Mouse (Mus musculus) monocyte, adult 59 days (primary cell): ENCODE measurements around the gene E430018J23Rik. TPM values are rescaled to one million over a fixed set of nuclear protein-coding genes. Genes with fewer than 3 reads are reported as not detected.

Experiments used
- total RNA-seq, 2 experiments: library from RNA; stranded (reverse); gene quantifications; one replicate each; pipeline ENCODE4 v1.2.4; 2023

Gene E430018J23Rik
- 1 to 10 TPM; 1.7 to 2.9 TPM for total RNA-seq

DNA sequence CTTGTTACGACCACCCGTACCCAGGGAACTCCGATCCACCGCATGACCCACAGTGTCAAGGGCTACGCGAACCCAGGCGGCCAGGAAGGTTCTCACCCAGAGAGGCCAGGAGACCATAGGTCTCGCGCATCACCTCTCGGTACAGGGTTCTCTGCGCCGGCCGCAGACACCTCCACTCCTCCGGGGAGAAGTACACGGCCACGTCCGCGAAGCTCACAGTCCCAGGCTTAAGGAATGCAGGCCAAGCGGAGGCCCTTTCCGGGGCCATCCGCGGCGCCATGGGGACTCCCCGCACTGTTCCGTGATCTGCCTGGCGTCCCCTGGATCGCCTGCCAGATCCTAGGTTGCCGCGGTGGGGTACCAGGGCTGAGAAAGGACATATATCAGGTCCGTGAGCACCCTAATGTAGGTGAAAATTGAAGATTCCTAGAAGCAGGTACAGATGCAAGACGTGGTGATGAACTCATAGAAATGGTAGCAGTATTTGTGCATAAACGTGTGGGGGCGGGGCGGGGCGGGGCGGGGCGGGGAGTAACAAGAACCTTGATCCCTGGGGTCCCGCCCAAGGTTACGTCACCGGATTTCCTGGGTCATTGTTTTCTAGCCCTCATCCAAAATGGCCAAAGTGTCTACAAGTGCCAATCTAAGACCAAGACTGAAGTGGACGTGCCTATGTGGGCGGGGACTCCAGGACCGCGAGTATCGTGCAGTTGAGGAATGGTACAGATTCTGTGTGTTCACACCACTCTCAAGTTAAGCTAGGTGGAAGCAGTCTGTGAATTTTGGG is at the start of gene E430018J23Rik:
E430018J23Rik (minus strand) TSS at position 473 of the 787 bp plus-strand sequence.

DNA sequence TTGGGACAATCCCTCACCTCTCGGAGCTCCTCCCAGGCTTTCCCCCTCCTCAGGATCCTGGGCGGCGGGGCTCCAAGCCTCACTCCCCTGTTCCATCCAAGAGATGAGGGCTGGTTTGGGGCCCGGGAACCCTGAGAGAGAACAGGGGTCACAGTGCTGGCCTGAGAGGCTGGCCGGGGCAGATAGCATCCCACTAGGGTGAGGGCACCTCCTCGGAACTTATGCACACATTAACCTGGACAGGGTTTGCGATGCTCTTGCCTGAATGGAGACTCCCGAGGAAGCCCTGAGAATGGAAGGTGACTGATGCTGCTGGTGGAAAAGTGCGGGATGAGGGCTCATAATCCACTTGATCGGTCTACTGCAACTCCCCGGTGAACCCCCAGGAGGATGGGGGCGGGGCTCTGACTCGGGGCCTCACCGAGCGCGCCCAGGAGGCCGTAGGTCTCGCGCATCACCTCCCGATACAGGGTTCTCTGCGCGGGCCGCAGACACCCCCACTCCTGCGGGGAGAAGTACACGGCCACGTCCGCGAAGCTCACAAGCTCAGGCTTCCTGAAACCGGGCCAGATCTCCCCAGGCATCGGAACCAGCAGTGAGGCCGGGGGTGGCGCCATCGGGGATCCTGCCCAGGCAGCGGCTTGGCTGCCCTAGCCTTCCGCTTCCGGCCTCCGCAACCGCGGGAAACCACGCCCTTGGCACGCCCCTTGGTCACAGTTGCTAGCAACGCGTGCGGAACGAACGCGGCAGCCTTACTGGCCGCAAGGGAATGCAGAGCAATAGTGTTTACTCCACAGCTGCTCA is 28.2 kb upstream of the E430018J23Rik start, which contains the start of gene Zfp688:
Zfp688 (minus strand) TSS at position 681 of the 804 bp plus-strand sequence.

DNA sequence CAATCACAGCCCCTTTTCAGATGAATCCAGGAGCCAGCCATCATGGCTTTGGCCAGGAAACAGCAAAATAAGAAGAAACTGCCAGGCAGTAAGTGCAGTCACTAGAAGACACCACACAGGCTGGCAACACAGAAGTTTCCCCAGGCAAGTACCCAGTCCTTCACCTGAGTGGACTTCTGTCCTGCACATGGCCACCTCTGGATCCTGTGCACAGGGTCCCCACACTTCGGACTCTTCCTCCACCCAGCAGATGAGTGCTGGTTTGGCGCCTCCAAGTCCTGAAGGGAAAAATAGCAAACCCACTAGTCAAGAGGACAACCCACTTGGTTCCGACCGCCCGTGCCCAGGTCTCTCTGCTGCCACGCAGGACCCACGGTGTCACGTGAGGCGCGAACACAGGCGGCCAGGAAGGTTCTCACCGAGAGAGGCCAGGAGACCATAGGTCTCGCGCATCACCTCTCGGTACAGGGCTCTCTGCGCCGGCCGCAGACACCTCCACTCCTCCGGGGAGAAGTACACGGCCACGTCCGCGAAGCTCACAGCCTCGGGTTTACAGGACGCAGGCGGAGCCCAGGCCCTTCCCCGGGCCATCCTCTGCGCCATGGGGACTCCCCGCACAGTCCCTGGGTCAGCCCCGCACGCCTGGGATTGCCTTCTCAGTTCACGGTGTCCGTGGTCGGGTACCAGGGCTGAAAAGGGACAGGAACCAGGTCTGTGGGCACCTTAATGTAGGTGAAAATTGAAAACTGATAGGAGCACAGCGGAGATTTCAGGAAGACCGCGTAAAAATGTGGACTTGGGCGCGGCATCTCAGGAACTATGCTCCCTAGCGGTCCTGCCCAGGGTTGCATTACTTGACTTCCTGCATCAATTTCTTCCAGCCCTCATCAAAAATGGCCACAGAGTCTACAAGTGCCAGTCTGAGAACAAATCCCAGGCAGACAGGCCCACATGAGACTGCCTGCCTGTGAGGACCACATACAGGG is 12.9 kb upstream of the E430018J23Rik start, which contains the start of gene Zfp764:
Zfp764 (minus strand) TSS at position 821 of the 986 bp plus-strand sequence.

DNA sequence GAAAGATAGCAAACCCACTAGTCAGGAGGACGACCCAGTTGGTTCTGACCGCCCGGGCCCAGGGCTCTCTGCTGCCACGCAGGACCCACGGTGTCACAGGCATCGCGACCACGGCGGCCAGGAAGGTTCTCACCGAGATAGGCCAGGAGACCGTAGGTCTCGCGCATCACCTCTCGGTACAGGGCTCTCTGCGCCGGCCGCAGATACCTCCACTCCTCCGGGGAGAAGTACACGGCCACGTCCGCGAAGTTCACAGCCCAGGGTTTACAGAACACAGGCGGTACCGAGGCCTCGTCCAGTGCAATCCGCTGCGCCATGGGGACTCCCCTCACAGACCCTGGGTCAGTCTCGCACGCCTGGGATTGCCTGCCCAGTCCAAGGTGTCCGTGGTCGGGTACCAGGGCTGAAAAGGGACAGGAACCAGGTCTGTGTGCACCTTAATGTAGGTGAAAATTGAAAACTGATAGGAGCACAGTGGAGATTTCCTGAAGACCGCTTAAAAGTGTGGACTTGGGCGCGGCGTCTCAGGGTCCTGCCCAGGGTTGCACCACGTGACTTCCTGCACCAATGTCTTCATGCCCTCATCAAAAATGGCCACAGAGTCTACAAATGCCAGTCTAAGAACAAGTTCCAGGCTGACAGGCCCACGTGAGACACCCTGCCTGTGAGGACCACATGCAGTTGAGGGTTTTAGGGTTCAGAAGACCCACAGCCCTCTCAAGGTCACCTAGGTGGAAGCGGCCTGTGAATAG is 6.6 kb downstream of the E430018J23Rik start, which contains the start of gene 9130019O22Rik:
9130019O22Rik (minus strand) TSS at position 526 of the 752 bp plus-strand sequence.

DNA sequence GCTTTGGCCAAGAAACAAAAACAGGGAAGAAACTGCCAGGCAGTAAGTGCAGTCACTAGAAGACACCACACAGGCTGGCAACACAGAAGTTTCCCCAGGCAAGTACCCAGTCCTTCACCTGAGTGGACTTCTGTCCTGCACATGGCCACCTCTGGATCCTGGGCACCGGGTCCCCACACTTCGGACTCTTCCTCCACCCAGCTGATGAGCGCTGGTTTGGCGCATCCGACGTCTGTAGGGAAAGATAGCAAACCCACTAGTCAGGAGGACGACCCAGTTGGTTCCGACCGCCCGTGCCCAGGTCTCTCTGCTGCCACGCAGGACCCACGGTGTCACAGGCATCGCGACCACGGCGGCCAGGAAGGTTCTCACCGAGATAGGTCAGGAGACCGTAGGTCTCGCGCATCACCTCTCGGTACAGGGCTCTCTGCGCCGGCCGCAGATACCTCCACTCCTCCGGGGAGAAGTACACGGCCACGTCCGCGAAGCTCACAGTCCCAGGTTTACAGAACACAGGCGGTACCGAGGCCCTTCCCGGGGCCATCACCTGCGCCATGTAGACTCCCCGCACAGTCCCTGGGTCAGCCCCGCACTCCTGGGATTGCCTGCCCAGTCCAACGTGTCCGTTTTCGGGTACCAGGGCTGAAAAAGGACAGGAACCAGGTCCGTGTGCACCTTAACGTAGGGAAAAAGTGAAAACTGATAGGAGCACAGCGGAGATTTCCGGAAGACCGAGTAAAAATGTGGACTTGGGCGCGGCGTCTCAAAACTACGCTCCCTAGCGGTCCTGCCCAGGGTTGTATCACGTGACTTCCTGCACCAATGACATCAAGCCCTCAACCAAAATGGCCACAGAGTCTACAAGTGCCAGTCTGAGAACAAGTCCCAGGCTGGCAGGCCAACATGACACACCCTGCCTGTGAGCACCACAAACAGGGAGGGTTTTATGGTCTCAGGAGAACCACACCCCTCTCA is 17.9 kb downstream of the E430018J23Rik start, which contains the start of gene Zfp747:
Zfp747 (minus strand) TSS at position 780 of the 975 bp plus-strand sequence.

DNA sequence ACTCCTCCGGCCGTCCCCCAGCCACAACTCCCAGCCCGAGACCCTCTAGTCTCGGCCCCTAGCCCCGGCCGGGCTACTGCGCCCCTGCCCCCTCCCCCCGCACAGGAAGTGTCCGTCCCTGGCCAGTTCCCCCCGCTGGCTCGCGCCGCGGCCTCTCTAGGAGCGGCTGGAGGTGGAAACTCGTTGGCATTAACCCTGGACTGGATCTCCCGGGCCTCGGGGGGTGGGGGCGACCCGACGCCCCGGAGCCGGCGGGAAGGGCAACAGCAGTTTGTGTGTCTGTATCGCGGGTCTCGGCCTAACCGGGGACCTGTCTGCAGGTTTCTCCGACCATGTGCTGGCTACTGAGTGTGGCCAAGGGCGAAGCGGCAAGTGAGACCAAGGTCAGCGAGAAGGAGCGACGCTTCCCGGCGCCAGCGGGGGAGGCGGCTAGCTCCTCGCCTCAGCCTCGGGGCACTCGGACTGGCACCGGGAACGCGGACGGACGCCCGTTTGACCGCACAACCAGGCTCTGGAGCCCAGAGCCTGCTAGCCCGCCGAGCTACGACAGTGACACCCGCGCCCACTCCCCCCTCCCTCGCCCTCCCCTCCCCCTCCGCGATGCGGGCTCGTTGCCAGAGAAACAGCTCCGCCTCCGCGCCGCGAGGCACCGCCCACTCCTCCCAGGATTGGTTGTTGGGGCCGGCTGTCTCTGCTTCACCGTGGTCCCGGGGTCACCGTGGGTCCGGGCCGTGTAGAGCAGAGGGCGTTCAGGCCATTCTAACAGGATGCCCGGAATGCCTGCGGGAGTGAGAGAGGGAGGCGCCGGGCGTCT is 47.7 kb downstream of the E430018J23Rik start, which contains the start of gene Zfp768:
Zfp768 (minus strand) TSS at position 78 of the 814 bp plus-strand sequence.

Other genes with a start within 250 kb of the E430018J23Rik start
- 10 to 100 TPM; 52.2 to 60.9 TPM for gene Cd2bp2, start 197.6 kb downstream of the E430018J23Rik start, total RNA-seq
- gene Tbc1d10b, start 185.2 kb downstream of the E430018J23Rik start, total RNA-seq, result 100 to 1,000 TPM in 1 of 2 experiments, 10 to 100 TPM in 1; 94.8 to 106 TPM
- gene Mylpf, start 184.7 kb downstream of the E430018J23Rik start, total RNA-seq, result not detected
- gene Zfp553, start 160.6 kb downstream of the E430018J23Rik start, total RNA-seq, result 1 to 10 TPM; 4.5 TPM
- 1 to 10 TPM; 5.4 to 5.5 TPM for gene Sept1, start 160.5 kb downstream of the E430018J23Rik start, total RNA-seq
- gene Zfp771, start 149.4 kb downstream of the E430018J23Rik start, total RNA-seq, result 1 to 10 TPM; 7.0 to 8.8 TPM
- gene Dctpp1, start 132.9 kb downstream of the E430018J23Rik start, total RNA-seq, result 10 to 100 TPM; 15.2 to 17.6 TPM
- gene Sephs2, start 119.6 kb downstream of the E430018J23Rik start, total RNA-seq, result 10 to 100 TPM; 66.0 to 73.4 TPM
- 100 to 1,000 TPM; 900 to 916 TPM for gene Itgal, start 97.4 kb downstream of the E430018J23Rik start, total RNA-seq
- 1 to 10 TPM; 6.1 to 7.0 TPM for gene Zfp768, start 48.0 kb downstream of the E430018J23Rik start, total RNA-seq
- gene Zfp747, start 17.6 kb downstream of the E430018J23Rik start, total RNA-seq, result 1 to 10 TPM; 8.8 to 9.0 TPM
- 1 to 10 TPM; 2.4 TPM for gene 9130019O22Rik, start 6.5 kb downstream of the E430018J23Rik start, total RNA-seq
- gene Zfp764, start 13.2 kb upstream of the E430018J23Rik start, total RNA-seq, result 1 to 10 TPM; 5.4 to 6.3 TPM
- 10 to 100 TPM in 1 of 2 experiments, 1 to 10 TPM in 1; 7.4 to 15.1 TPM for gene Zfp688, start 28.4 kb upstream of the E430018J23Rik start, total RNA-seq
- 1 to 10 TPM; 2.3 to 3.3 TPM for gene Zfp689, start 55.5 kb upstream of the E430018J23Rik start, total RNA-seq
- 100 to 1,000 TPM; 125 to 128 TPM for gene Prr14, start 66.0 kb upstream of the E430018J23Rik start, total RNA-seq
- 100 to 1,000 TPM; 278 to 299 TPM for gene Fbrs, start 85.6 kb upstream of the E430018J23Rik start, total RNA-seq
- gene Srcap, start 118.4 kb upstream of the E430018J23Rik start, total RNA-seq, result 100 to 1,000 TPM; 120 to 128 TPM
- 10 to 100 TPM; 21.9 to 24.4 TPM for gene Gm42715, start 126.0 kb upstream of the E430018J23Rik start, total RNA-seq
- not detected for gene Tmem265, start 167.8 kb upstream of the E430018J23Rik start, total RNA-seq
- 10 to 100 TPM; 83.2 to 90.2 TPM for gene Phkg2, start 179.7 kb upstream of the E430018J23Rik start, total RNA-seq
- 1 to 10 TPM in 1 of 2 experiments, not detected in 1; 1.2 TPM for gene Ccdc189, start 195.0 kb upstream of the E430018J23Rik start, total RNA-seq
- gene Rnf40, start 195.1 kb upstream of the E430018J23Rik start, total RNA-seq, result 10 to 100 TPM; 70.9 to 74.4 TPM
- 1 to 10 TPM; 4.9 to 6.7 TPM for gene Zfp629, start 222.2 kb upstream of the E430018J23Rik start, total RNA-seq